In genomic region chr6:145972836-145973235, GRCm38 (mm10) we compare ENCODE assay signal across 27 mouse cellular contexts. TPM values are rescaled to one million over a fixed set of nuclear protein-coding genes. Genes with fewer than 3 reads are reported as not detected.
A peak's percentile ranks its signal among the peaks of the same experiment; 100 is the strongest.
DNase-seq lines count a peak whose midpoint lies in the region; ATAC-seq and TF ChIP-seq lines count a peak whose summit lies in the region.
"Had no signal": no experiment of that assay in that cellular context is flagged by ENCODE, and none has a peak within 500 bp of the region (broad histone marks: within the 10 kb centered on the region; RNA-seq: fewer than 3 reads in every experiment).

No protein-coding gene starts in this region.

- ATAC-seq in frontal cortex, adult (ENCODE audit: low TSS enrichment): peak; percentile 20; the same call in 1 of the 2 replicates
- ATAC-seq in megakaryocyte, adult 5-6 weeks (ENCODE audit: poor library complexity, severe bottlenecking): 0 out of 2 replicates have a peak, but pooled peaks have one; percentile 27
- ATAC-seq: midbrain, embryonic 16.5 days had no signal

- 89% methylated on average over 6 of the region's 6 CpGs for WGBS in thymus, adult 2 months

- intact Hi-C loops in left cerebral cortex, postnatal 36 days (cut with DNase I): no loop called here

- no peaks in the 10 kb centered on the region for H3K27me3 ChIP-seq in thymus, adult 2 months (ENCODE audit: control insufficient read depth, insufficient read depth, low read length)
- H3K27me3 ChIP-seq: embryonic facial prominence, embryonic 15.5 days; forebrain, embryonic 12.5 days; hindbrain, embryonic 12.5 days had no signal

- H3K27ac ChIP-seq in thymus, adult 2 months (ENCODE audit: control insufficient read depth, insufficient read depth, low read length): no peak overlapping the region
- H3K27ac ChIP-seq: embryonic facial prominence, embryonic 10.5 days; embryonic facial prominence, embryonic 15.5 days; forebrain, embryonic 12.5 days; hindbrain, embryonic 12.5 days; liver, embryonic 14.5 days had no signal

- no peak for TF ChIP-seq CTCF in thymus, adult 2 months (IDR thresholded peaks at IDR 0.05; ENCODE audit: borderline replicate concordance, control insufficient read depth, extremely low read depth, insufficient read depth, low read length, poor library complexity)

- no peak for DNase-seq in frontal cortex, postnatal 10 days (ENCODE audit: low spot score in 2 of 2)
- DNase-seq in 3134 (ENCODE audit: extremely low read depth, insufficient read length, low spot score) (peak; percentile 57), NIH3T3 (ENCODE audit: low read depth) (peak; percentile 30)
- no peak for DNase-seq in left cerebral cortex, postnatal 36 days (ENCODE audit: low spot score in 2 of 2)
- DNase-seq in thymus, adult 2 months: no peak
- DNase-seq: adrenal gland, postnatal 10 days; cerebellum, adult 8-10 months; cerebellum, postnatal 25 days; gastrocnemius, postnatal 25 days; heart, adult 18-20 months; kidney, adult 11 months; kidney, postnatal 14 days; layer of hippocampus, postnatal 36 days; liver; lung, embryonic 14.5 days; lung, postnatal 14 days; spleen, adult 18-20 months; thymus, postnatal 4 days had no signal

- H3K4me1 ChIP-seq in thymus, adult 2 months (replicated peaks; ENCODE audit: control insufficient read depth, insufficient read depth, low read length): no peaks in the 10 kb centered on the region
- H3K4me1 ChIP-seq: forebrain, embryonic 12.5 days had no signal

- H3K36me3 ChIP-seq in thymus, adult 2 months (ENCODE audit: control insufficient read depth, insufficient read depth, low read length): no peaks in the 10 kb centered on the region
- H3K36me3 ChIP-seq: embryonic facial prominence, embryonic 10.5 days; embryonic facial prominence, embryonic 15.5 days; forebrain, embryonic 12.5 days; hindbrain, embryonic 12.5 days had no signal

- TF ChIP-seq POLR2A in thymus, adult 2 months (IDR thresholded peaks at IDR 0.05; ENCODE audit: control insufficient read depth, extremely low read depth, insufficient read depth, low read length, poor library complexity): no peak

- H3K4me3 ChIP-seq in thymus, adult 2 months (ENCODE audit: control insufficient read depth, insufficient read depth, low read length): no peak overlapping the region
- H3K4me3 ChIP-seq: embryonic facial prominence, embryonic 10.5 days; embryonic facial prominence, embryonic 15.5 days; forebrain, embryonic 12.5 days; hindbrain, embryonic 12.5 days had no signal

RNA-seq across cellular contexts. Expression of gene Sspn, which starts 41.4 kb away (rescaled TPM):
- not detected in 2 replicates for total RNA-seq in megakaryocyte, adult 5-6 weeks (2015)
- total RNA-seq in megakaryocyte, adult 5-6 weeks (2017): not detected in 2 replicates
- total RNA-seq in left cerebral cortex, postnatal 36 days (2021): 1 to 10 TPM; 4.2 TPM
- polyA plus RNA-seq in thymus, adult 2 months (2012; rRNA removed): 1.4 and 2.9 TPM in 2 replicates
- total RNA-seq: megakaryocyte progenitor cell, adult 5-6 weeks had no signal

Comparison
In these comparisons a context has a peak if more than half of its experiments do, and no peak if none do; other contexts are left out.
1. DNase-seq: peak in 3134 (single experiment) and NIH3T3 (single experiment); none in frontal cortex, postnatal 10 days (0 of 2), left cerebral cortex, postnatal 36 days (0 of 2) and thymus, adult 2 months (single experiment).
2. RNA of gene Sspn, which starts 41.4 kb away (total RNA-seq): 4.2 TPM in left cerebral cortex, postnatal 36 days; not detected in megakaryocyte, adult 5-6 weeks; every median in the first group is over 4 times any median in the second.